Mouse (Mus musculus): ENCODE data around the gene Gpalpp1. TPM values are rescaled to one million over a fixed set of nuclear protein-coding genes. Genes with fewer than 3 reads are reported as not detected.

Gpalpp1 gene
- total RNA-seq (2021), result 10 to 100 TPM; 23.4 to 23.9 TPM
- long read RNA-seq, experiment 1, full-length matches to known transcripts, result 15 of 21 reads
- long read RNA-seq, experiment 1, partial matches to known transcripts, result 2 of 21 reads
- long read RNA-seq, experiment 1, other reads (novel, unspliced or antisense), result 4 of 21 reads
- long read RNA-seq, experiment 2, full-length matches to known transcripts, result 6 of 10 reads
- long read RNA-seq, experiment 2, partial matches to known transcripts, result 0 of 10 reads
- long read RNA-seq, experiment 2, other reads (novel, unspliced or antisense), result 4 of 10 reads

DNA sequence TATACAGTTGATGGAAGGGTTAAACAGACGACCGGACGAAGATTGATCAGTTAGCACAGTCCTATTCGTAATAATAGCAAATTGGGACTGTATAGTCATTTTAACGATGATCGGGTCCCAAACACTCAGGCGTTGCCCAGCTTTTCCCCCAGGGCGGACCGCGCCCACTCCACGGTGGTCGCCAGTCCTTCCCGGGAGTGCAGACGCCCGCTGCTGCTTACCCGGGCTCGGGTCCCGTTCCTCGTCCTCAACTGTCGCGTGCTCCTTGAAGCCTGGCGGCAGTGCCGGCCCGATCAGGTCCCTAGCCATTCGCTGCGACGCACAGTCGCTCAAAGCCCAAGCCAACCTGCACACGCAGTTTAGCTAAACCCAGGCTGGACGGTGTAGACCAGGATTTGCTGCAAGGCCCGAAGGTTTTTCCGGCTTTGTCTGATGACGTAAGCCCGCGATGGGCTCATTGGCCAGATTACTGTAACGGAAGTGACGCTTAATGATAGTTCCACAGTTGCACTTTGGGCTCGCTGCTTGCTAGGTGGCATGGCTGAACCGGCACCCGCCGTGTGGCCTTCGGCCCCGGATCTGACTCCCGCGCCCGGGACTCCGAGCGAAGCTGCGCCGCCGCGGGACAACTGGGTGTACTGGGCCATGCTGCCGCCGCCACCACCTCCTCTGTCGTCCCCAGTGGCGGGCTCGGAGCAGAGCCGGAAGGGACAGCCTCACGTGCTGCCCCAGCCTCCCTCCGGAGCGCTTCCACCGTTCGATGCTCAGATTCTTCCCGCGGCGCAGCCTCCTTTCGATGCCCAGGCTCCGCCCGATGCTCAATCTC, at the start of gene Gpalpp1, which contains the start of gene Nufip1:
Gene Gpalpp1, minus strand, starts transcription at position 365 of the 826 bp plus-strand sequence.
Gene Nufip1, plus strand, starts transcription at position 496 of the 826 bp plus-strand sequence.
- peak; percentile 89 to 92 for DNase-seq (ENCODE audit: low spot score in 2 of 2)

DNA sequence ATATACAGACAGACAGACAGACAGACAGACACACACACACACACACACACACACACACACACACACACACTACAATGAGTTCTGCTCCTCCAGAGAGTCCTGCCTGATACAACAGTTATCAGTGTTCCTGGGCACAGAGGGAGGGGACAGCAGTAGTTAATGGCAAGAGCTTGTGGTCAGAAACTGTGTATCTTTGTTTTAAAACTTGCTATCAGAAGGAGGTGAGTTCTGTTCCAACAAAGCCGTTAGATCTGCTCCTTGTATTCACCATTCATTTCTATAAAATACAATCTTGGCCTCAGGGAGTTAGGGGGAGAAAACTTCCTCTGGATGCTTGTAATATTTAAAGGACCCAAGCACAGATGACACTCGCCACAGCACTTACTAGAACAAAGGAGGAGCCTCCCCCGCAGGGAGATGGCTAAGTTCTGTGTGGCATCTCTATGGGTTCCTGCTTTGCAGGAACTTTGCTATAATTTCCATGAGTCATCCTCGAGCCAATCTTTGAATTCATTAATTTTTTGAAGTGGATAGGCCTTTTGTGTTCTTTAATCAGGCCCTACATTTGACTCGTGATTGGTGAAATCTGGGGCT, 47.7 kb upstream of the Gpalpp1 start:
- DNase-seq (ENCODE audit: low spot score in 2 of 2), result no peak

- no peak for DNase-seq (ENCODE audit: low spot score in 2 of 2)
These were observed 43.3 kb upstream of the Gpalpp1 start for GRCm38 (mm10) chr14:76153828-76154227.

DNA sequence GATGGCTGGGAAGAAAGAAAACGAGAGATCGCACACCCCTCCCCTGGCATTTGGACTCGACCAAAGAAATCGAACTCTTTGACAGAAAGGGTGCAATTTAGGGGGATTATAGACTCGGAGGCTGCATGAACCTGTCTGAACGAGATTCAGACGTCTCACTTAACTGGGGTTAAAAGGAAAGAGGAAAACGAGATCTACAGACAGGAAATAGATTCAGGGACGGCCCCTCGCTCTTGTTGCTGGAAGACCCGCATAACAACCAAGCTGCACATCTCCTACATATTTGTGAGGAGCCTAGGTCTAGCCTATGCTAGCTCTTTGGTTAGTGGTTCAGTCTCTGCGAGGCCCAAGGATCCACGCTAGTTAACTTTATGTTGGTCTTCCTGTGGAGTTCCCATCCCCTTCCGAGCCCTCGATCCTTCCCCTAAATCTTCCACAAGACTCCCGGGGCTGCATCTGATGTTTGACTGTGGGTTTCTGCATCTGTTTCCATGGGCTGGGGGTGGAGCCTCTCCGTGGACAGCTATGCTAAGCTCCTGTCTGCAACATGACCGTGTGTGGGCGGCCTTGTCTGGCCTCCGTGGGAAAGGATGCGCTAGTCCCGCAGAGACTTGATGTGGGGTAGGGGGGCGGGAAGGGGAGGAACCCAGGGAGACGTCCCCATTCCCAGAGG, 42.6 kb upstream of the Gpalpp1 start:
- peak; percentile 20 to 21 for DNase-seq (ENCODE audit: low spot score in 2 of 2)

GRCm38 (mm10) chr14:76152162-76153002, 41.8 kb upstream of the Gpalpp1 start:
- DNase-seq (ENCODE audit: low spot score in 2 of 2), result peak; percentile 98

- no peak for DNase-seq (ENCODE audit: low spot score in 2 of 2)
These were observed 41.2 kb upstream of the Gpalpp1 start for GRCm38 (mm10) chr14:76151820-76152161.

GRCm38 (mm10) chr14:76151011-76151410, 40.5 kb upstream of the Gpalpp1 start:
- no peak for DNase-seq (ENCODE audit: low spot score in 2 of 2)

DNA sequence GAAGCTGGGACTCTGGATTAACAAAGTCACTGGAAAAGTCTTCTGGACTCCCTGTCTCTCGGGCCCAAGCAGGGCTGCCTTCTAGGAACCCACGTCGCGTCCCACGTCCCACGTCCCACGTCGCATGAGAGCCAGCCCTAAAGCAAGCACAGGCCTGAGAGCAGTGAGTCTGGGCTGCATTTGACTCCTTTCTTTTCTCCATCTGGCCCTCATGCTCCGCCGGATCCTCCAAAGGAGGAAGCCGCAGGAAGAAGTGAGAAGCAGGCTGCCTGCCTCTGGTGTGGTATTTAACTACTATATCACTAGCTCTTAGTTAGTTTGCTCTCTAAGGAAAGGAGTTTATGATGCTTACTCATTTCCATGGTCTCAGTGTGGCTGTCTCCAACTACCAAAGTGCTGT, 39.9 kb upstream of the Gpalpp1 start:
- no peak for DNase-seq (ENCODE audit: low spot score in 2 of 2)

- peak in 1 of 2 experiments; percentile 14 for DNase-seq (ENCODE audit: low spot score in 2 of 2)
These were observed 39.1 kb upstream of the Gpalpp1 start for GRCm38 (mm10) chr14:76149531-76150179.

GRCm38 (mm10) chr14:76148294-76148693, 37.7 kb upstream of the Gpalpp1 start:
- no peak for DNase-seq (ENCODE audit: low spot score in 2 of 2)

GRCm38 (mm10) chr14:76147061-76147460, 36.5 kb upstream of the Gpalpp1 start:
- DNase-seq (ENCODE audit: low spot score in 2 of 2), result no peak

DNA sequence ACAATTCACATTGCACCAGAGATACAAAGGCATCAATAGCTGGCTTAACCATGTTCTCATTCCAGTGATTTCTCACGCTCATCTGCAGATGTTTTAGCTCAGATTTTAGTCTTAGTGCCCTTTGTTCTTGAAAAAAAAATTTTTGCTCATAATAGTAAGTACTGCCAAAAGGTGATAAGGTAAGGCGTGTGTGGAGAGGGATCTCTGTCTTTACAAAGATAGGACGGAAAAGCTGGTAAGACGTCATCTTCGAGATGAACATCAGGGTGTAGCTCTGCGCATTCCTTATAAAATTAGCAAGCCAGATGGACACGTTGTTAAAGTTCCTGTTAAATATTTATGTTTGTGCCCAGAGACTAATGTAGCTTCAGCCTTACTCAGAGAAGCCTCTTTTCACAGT, 35.3 kb upstream of the Gpalpp1 start:
- DNase-seq (ENCODE audit: low spot score in 2 of 2), result no peak

DNA sequence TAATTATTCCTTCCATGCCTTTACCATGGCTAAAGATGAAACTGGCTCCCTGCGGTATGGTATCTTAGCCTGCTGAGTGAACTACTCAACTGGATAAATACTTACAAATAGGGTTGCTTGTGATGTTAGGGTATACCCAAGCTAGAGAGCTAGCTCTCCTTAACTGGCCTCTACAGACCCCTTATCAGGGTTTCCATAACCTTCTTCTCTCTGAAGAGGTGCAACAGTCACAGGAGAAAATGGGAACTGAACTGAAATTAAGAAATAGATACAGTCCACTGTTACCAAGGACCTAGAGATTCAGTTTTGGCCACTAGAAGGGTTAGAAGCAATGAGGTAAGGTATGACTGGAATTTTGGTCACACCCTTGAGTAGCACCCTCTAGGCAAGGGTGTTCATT, 34.7 kb upstream of the Gpalpp1 start:
- DNase-seq (ENCODE audit: low spot score in 2 of 2), result no peak

DNA sequence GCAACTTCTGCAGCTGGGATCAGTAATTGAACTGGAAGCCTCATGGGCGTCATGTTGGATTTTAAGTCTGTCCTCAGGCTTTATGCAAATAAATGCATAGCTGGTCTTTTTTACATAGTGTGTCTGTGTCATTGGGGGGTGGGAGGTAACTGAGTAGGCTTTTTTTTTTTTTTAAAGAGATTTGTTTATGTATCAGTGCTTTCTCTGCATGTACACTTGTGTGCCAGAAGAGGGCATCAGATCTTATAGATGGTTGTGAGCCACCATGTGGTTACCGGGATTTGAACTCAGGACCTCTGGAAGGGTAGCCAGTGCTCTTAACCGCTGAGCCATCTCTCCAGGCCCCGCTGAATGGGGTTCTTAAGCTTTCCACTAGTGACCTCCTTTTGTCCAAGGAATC, 24.4 kb upstream of the Gpalpp1 start:
- DNase-seq (ENCODE audit: low spot score in 2 of 2), result no peak

DNA sequence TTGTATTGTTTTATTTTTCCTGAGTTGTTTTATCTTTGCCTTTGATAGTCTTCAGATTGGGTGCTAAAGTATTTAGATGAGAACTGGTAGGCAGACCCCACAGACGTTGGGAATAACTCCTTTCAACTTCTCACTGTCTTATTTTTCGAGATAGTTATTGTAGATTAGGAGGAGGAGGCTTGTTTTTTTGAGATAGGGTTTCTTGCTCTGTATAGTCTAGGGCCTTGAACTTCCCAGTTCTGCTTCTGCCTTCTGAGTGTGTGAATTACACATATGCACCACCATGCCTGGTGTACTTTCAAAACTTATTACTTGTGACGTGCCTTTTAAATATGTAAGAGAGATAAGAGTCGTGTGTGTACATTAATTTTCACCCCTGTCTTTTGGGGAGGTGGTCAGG, 17.6 kb upstream of the Gpalpp1 start:
- DNase-seq (ENCODE audit: low spot score in 2 of 2), result no peak

GRCm38 (mm10) chr14:76127311-76127710, 16.8 kb upstream of the Gpalpp1 start:
- no peak for DNase-seq (ENCODE audit: low spot score in 2 of 2)

- no peak for DNase-seq (ENCODE audit: low spot score in 2 of 2)
These were observed 12.1 kb upstream of the Gpalpp1 start for GRCm38 (mm10) chr14:76122663-76123058.

GRCm38 (mm10) chr14:76121901-76122662, 11.5 kb upstream of the Gpalpp1 start:
- DNase-seq (ENCODE audit: low spot score in 2 of 2), result peak; percentile 35 to 38

- peak; percentile 54 to 57 for DNase-seq (ENCODE audit: low spot score in 2 of 2)
These were observed 9.9 kb upstream of the Gpalpp1 start for GRCm38 (mm10) chr14:76120472-76120871.
